Mouse (Mus musculus) intestine, postnatal 0 days (tissue): Measurements from ENCODE around the gene Tmem216. TPM values are rescaled to one million over a fixed set of nuclear protein-coding genes. Genes with fewer than 3 reads are reported as not detected.

Source experiments
- ATAC-seq: fragments of 200-750 bp; cut with Nextera tagmentation; 2 replicates; pipeline ENCODE4 v1.8.0; 2017; ENCODE audit warnings: mild to moderate bottlenecking, moderate TSS enrichment, moderate library complexity
- H3K27ac ChIP-seq: fragments of 300-500 bp; sonication (generic); 2 replicates; pipeline ENCODE4 v1.5.1; 2014; ENCODE audit warnings: mild to moderate bottlenecking, low read depth, low read length, moderate library complexity
- H3K27me3 ChIP-seq: fragments of 300-500 bp; sonication (generic); replicated peaks from 2 replicates; pipeline ENCODE4 v1.6.1; 2014; ENCODE audit warnings: low read length, mixed read lengths; ENCODE audit not compliant: control insufficient read depth, insufficient read depth
- H3K36me3 ChIP-seq: fragments of 300-500 bp; sonication (generic); 2 replicates; pipeline ENCODE4 v1.6.1; 2014; ENCODE audit warnings: mild to moderate bottlenecking, moderate library complexity; ENCODE audit not compliant: control insufficient read depth, insufficient read depth
- H3K4me1 ChIP-seq: fragments of 300-500 bp; sonication (generic); replicated peaks from 2 replicates; pipeline ENCODE4 v1.6.1; 2014; ENCODE audit warnings: antibody characterized with exemption, low read length, mixed read lengths; ENCODE audit not compliant: control insufficient read depth, insufficient read depth
- H3K4me2 ChIP-seq: fragments of 300-500 bp; sonication (generic); replicated peaks from 2 replicates; pipeline ENCODE4 v1.6.1; 2014; ENCODE audit warnings: low read depth, mild to moderate bottlenecking, moderate library complexity
- H3K4me3 ChIP-seq: fragments of 300-500 bp; sonication (generic); 2 replicates; pipeline ENCODE4 v1.5.1; 2014; ENCODE audit warnings: low read depth, low read length
- H3K9ac ChIP-seq: fragments of 300-500 bp; sonication (generic); 2 replicates; pipeline ENCODE4 v1.6.1; 2014; ENCODE audit warnings: mild to moderate bottlenecking, low read depth, low read length
- H3K9me3 ChIP-seq: fragments of 300-500 bp; sonication (generic); 2 replicates; pipeline ENCODE4 v1.6.1; 2016; ENCODE audit warnings: mixed run types; ENCODE audit not compliant: control insufficient read depth
- CTCF ChIP-seq: sonication (generic); IDR thresholded peaks from 2 replicates; pipeline ENCODE4 v1.5.1; 2016; ENCODE audit warnings: low read depth, mild to moderate bottlenecking, control low read depth, antibody characterized with exemption, moderate library complexity
- WGBS: fragments of 180-500 bp; shearing (Covaris S2); extraction: QIAGEN DNeasy Blood & Tissue Kit; methylation state at CpG from one replicate; pipeline ENCODE4 v1.1.7; 2014; 5-methylcytosine and 5-hydroxymethylcytosine counted together
- polyA plus RNA-seq: library from polyadenylated mRNA; unstranded; fragments of >200 nt; fragmentation: Nextera tagmentation; extraction: Ambion mirVana; gene quantifications from 2 replicates; pipeline ENCODE4 v1.2.1, GENCODE M21; 2015

The Tmem216 gene
- polyA plus RNA-seq, 1 experiment from 2014 or later: 12.2 TPM

GRCm38 (mm10) chr19:10587231-10587630, 31.2 kb upstream of the Tmem216 start:
- peaks cover 22% of the 10 kb centered on the region for H3K36me3 ChIP-seq
- H3K4me1 ChIP-seq: no peaks in the 10 kb centered on the region
- no peaks in the 10 kb centered on the region for H3K27me3 ChIP-seq
- H3K9ac ChIP-seq: no peak overlapping the region
- no peak overlapping the region for H3K4me3 ChIP-seq
- TF ChIP-seq CTCF: no peak
- ATAC-seq: no peak
- no peak overlapping the region for H3K27ac ChIP-seq
- no peaks in the 10 kb centered on the region for H3K9me3 ChIP-seq
- no peak overlapping the region for H3K4me2 ChIP-seq
- 81% methylated on average over 8 of the region's 8 CpGs for WGBS

GRCm38 (mm10) chr19:10585112-10585511, 29.1 kb upstream of the Tmem216 start:
- H3K36me3 ChIP-seq: peaks cover 20% of the 10 kb centered on the region
- H3K4me3 ChIP-seq: no peak overlapping the region
- H3K4me2 ChIP-seq: peak overlapping the region; percentile 50
- 27% methylated on average over 8 of the region's 8 CpGs for WGBS
- H3K4me1 ChIP-seq: no peaks in the 10 kb centered on the region
- ATAC-seq: peak; percentile 85
- H3K27ac ChIP-seq: no peak overlapping the region
- H3K9ac ChIP-seq: no peak overlapping the region
- H3K9me3 ChIP-seq: no peaks in the 10 kb centered on the region
- H3K27me3 ChIP-seq: no peaks in the 10 kb centered on the region
- TF ChIP-seq CTCF: peak; percentile 15; the same call in 1 of the 2 replicates

GRCm38 (mm10) chr19:10583550-10584146, 27.6 kb upstream of the Tmem216 start:
- Histone ChIP-seq H3K27me3 (no peaks in the 10 kb centered on the region), H3K9ac (no peak overlapping the region), H3K36me3 (peaks cover 15% of the 10 kb centered on the region), H3K9me3 (no peaks in the 10 kb centered on the region), H3K4me2 (no peak overlapping the region), H3K4me1 (no peaks in the 10 kb centered on the region), H3K27ac (no peak overlapping the region), H3K4me3 (no peak overlapping the region)
- TF ChIP-seq CTCF: no peak
- 56% methylated on average over 7 of the region's 7 CpGs for WGBS
- ATAC-seq: no peak

- H3K4me3 ChIP-seq: no peak overlapping the region
- no peak for ATAC-seq
Measured at GRCm38 (mm10) chr19:10581984-10582383, 25.9 kb upstream of the Tmem216 start.

GRCm38 (mm10) chr19:10580761-10581160, 24.7 kb upstream of the Tmem216 start:
- Histone ChIP-seq H3K27ac (no peak overlapping the region), H3K4me1 (0 out of 2 replicates have a peak, but pooled peaks cover 7% of the 10 kb centered on the region), H3K9me3 (no peaks in the 10 kb centered on the region), H3K27me3 (no peaks in the 10 kb centered on the region), H3K36me3 (peaks cover 5% of the 10 kb centered on the region; the same call in 1 of the 2 replicates), H3K4me2 (no peak overlapping the region), H3K4me3 (no peak overlapping the region), H3K9ac (no peak overlapping the region)
- WGBS: 84% methylated on average over 3 of the region's 3 CpGs
- no peak for TF ChIP-seq CTCF
- no peak for ATAC-seq

More at GRCm38 (mm10) chr19:10581984-10582383, 25.9 kb upstream of the Tmem216 start:
- WGBS: 79% methylated on average over 6 of the region's 6 CpGs
- Histone ChIP-seq H3K9ac (no peak overlapping the region), H3K4me2 (no peak overlapping the region), H3K4me1 (0 out of 2 replicates have a peak, but pooled peaks cover 7% of the 10 kb centered on the region), H3K27me3 (no peaks in the 10 kb centered on the region), H3K9me3 (no peaks in the 10 kb centered on the region), H3K27ac (no peak overlapping the region), H3K36me3 (peaks cover 5% of the 10 kb centered on the region; the same call in 1 of the 2 replicates)
- no peak for TF ChIP-seq CTCF

GRCm38 (mm10) chr19:10580102-10580501, 24.1 kb upstream of the Tmem216 start:
- no peak overlapping the region for H3K9ac ChIP-seq
- no peaks in the 10 kb centered on the region for H3K27me3 ChIP-seq
- no peaks in the 10 kb centered on the region for H3K9me3 ChIP-seq
- no peak for TF ChIP-seq CTCF
- H3K27ac ChIP-seq: no peak overlapping the region
- H3K4me2 ChIP-seq: no peak overlapping the region
- 0 out of 2 replicates have a peak, but pooled peaks cover 7% of the 10 kb centered on the region for H3K4me1 ChIP-seq
- ATAC-seq: no peak
- no peak overlapping the region for H3K4me3 ChIP-seq
- 84% methylated on average over 3 of the region's 3 CpGs for whole genome bisulfite sequencing
- peaks cover 5% of the 10 kb centered on the region for H3K36me3 ChIP-seq
